Mouse (Mus musculus) bone marrow, adult 2 months (tissue): ENCODE measurements around the gene Gm49369.

ENCODE experiments used
- CTCF ChIP-seq: fragments of 200-500 bp; IDR thresholded peaks from 2 replicates; pipeline ENCODE4 v1.5.1; 2011; ENCODE audit warnings: low read length, control low read depth; ENCODE audit not compliant: control insufficient read depth, insufficient read depth
- POLR2A ChIP-seq: fragments of 200-500 bp; IDR thresholded peaks from 2 replicates; pipeline ENCODE4 v1.6.1; 2011; ENCODE audit warnings: low read depth, mild to moderate bottlenecking, control low read depth, low read length, borderline replicate concordance; ENCODE audit not compliant: control insufficient read depth

DNA sequence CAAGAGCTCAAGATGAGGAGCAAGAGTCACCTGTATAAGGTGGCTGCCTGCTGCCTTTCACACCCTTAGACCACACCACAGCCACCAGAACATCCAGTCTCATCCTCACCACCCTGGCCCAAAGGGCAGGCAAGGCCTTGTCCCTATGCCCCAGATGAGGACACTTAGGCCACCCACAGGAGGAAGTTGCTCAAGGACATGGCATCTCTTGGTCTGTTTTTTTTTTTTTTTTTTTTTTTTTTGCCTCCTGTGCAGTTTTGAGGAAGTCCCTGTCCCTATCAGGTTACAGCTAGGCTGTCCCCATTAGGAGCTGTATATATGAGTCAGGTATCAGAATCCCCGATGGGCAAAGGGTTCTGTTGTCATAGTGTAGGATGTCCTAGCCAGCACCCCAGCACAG lies 16.8 kb upstream of the Gm49369 start:
- TF ChIP-seq CTCF (no peak), POLR2A (no peak)
